Mouse (Mus musculus): Measurements from ENCODE around the gene Ifitm3. TPM values are rescaled to one million over a fixed set of nuclear protein-coding genes. Genes with fewer than 3 reads are reported as not detected.
A peak's percentile ranks its signal among the peaks of the same experiment; 100 is the strongest.

Gene Ifitm3
- total and polyA plus RNA-seq, 2 experiments from 2014 or later, result 22.5 to 67.8 TPM

GRCm38 (mm10) chr7:141052421-141052820 lies 41.9 kb upstream of the Ifitm3 start:
- Histone ChIP-seq H3K27me3 (ENCODE audit: insufficient read depth, low read length) (no peaks in the 10 kb centered on the region), H3K9ac (replicated peaks; ENCODE audit: low read length, poor library complexity, severe bottlenecking) (no peak overlapping the region), H3K27ac (ENCODE audit: low read depth, low read length) (no peak overlapping the region), H3K36me3 (ENCODE audit: insufficient read depth, low read length) (no peaks in the 10 kb centered on the region), H3K4me1 (ENCODE audit: insufficient read depth, low read length) (no peaks in the 10 kb centered on the region), H3K4me2 (ENCODE audit: low read depth, low read length, poor library complexity, severe bottlenecking) (no peak overlapping the region), H3K9me3 (ENCODE audit: low read length) (no peaks in the 10 kb centered on the region), H3K4me3 (ENCODE audit: low read depth, low read length) (no peak overlapping the region)
- WGBS, result 89% methylated on average over 2 of the region's 2 CpGs
- ATAC-seq (ENCODE audit: low FRiP score), result no peak
- DNase-seq (ENCODE audit: low spot score), result no peak
- TF ChIP-seq CTCF (IDR thresholded peaks at IDR 0.05), result no peak

- Histone ChIP-seq H3K9me3 (ENCODE audit: low read length) (no peaks in the 10 kb centered on the region), H3K9ac (replicated peaks; ENCODE audit: low read length, poor library complexity, severe bottlenecking) (no peak overlapping the region), H3K4me1 (ENCODE audit: insufficient read depth, low read length) (no peaks in the 10 kb centered on the region), H3K27ac (ENCODE audit: low read depth, low read length) (no peak overlapping the region), H3K4me2 (ENCODE audit: low read depth, low read length, poor library complexity, severe bottlenecking) (no peak overlapping the region), H3K36me3 (ENCODE audit: insufficient read depth, low read length) (no peaks in the 10 kb centered on the region), H3K27me3 (ENCODE audit: insufficient read depth, low read length) (no peaks in the 10 kb centered on the region), H3K4me3 (ENCODE audit: low read depth, low read length) (no peak overlapping the region)
- ATAC-seq (ENCODE audit: low FRiP score) (no peak), DNase-seq (ENCODE audit: low spot score) (no peak)
- WGBS, result 89% methylated on average over 4 of the region's 4 CpGs
- TF ChIP-seq CTCF (IDR thresholded peaks at IDR 0.05), result no peak
These were observed 41.4 kb upstream of the Ifitm3 start for GRCm38 (mm10) chr7:141052016-141052415.

DNA sequence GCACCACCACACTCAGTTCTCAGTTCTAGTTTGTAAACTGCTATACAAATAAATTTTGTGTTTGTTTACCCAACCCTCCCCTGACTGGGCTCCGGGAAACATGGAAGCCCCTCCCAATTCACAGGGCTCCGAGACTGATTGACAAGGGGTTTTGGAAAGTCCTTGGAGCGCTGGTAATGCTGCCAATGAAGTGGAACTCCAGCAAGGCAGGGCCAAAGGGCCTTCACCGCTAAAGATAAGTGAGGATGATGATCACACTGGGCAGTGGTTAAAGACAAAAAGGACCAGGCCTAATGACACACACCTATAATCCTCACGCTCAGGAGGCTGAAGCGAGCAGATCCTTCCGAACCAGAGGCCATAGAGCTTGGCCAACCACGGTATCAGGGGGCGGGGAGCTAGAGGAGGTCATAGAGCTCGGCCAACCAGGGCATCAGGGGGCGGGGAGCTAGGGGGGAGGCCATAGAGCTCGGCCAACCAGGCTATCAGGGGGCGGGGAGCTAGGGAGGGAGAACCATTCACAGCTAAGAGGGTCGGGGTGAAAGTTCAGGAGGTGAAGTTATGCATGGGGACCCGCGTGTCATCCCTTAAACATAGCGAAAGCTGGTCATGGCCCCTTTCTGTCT lies 40.6 kb upstream of the Ifitm3 start:
- TF ChIP-seq CTCF (IDR thresholded peaks at IDR 0.05), result no peak
- H3K27ac ChIP-seq (ENCODE audit: low read depth, low read length), result no peak overlapping the region
- no peak overlapping the region for H3K9ac ChIP-seq (replicated peaks; ENCODE audit: low read length, poor library complexity, severe bottlenecking)
- no peaks in the 10 kb centered on the region for H3K4me1 ChIP-seq (ENCODE audit: insufficient read depth, low read length)
- no peaks in the 10 kb centered on the region for H3K9me3 ChIP-seq (ENCODE audit: low read length)
- no peaks in the 10 kb centered on the region for H3K27me3 ChIP-seq (ENCODE audit: insufficient read depth, low read length)
- DNase-seq (ENCODE audit: low spot score) (no peak), ATAC-seq (ENCODE audit: low FRiP score) (no peak)
- no peak overlapping the region for H3K4me3 ChIP-seq (ENCODE audit: low read depth, low read length)
- no peaks in the 10 kb centered on the region for H3K36me3 ChIP-seq (ENCODE audit: insufficient read depth, low read length)
- 67% methylated on average over 17 of the region's 17 CpGs for WGBS
- H3K4me2 ChIP-seq (ENCODE audit: low read depth, low read length, poor library complexity, severe bottlenecking), result no peak overlapping the region

DNA sequence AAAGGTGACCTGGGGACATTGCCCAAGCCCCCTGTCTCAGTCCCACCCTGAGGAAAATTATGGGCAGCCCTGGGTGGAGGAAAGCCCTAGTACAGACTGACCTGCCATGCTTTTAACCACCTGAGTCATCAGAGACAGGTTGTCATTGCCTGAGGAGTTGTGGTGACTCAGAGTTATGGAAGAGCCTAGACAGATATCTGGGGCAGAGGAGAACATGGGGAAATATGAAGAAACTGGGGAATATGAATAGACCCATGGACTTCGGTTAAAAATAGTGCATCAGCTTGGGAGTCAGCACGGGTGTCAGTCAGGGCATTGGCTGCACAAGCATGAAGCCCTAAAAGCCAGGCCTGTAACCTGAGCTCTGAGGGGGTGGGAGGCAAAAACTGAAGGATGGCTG lies 38.8 kb upstream of the Ifitm3 start:
- Histone ChIP-seq H3K4me2 (ENCODE audit: low read depth, low read length, poor library complexity, severe bottlenecking) (no peak overlapping the region), H3K9me3 (ENCODE audit: low read length) (no peaks in the 10 kb centered on the region), H3K9ac (replicated peaks; ENCODE audit: low read length, poor library complexity, severe bottlenecking) (no peak overlapping the region), H3K27me3 (ENCODE audit: insufficient read depth, low read length) (no peaks in the 10 kb centered on the region), H3K4me3 (ENCODE audit: low read depth, low read length) (no peak overlapping the region), H3K27ac (ENCODE audit: low read depth, low read length) (no peak overlapping the region), H3K36me3 (ENCODE audit: insufficient read depth, low read length) (no peaks in the 10 kb centered on the region), H3K4me1 (ENCODE audit: insufficient read depth, low read length) (no peaks in the 10 kb centered on the region)
- DNase-seq (ENCODE audit: low spot score) (no peak), ATAC-seq (ENCODE audit: low FRiP score) (no peak)
- WGBS, result 87% methylated on average over 2 of the region's 2 CpGs
- TF ChIP-seq CTCF (IDR thresholded peaks at IDR 0.05), result no peak

DNA sequence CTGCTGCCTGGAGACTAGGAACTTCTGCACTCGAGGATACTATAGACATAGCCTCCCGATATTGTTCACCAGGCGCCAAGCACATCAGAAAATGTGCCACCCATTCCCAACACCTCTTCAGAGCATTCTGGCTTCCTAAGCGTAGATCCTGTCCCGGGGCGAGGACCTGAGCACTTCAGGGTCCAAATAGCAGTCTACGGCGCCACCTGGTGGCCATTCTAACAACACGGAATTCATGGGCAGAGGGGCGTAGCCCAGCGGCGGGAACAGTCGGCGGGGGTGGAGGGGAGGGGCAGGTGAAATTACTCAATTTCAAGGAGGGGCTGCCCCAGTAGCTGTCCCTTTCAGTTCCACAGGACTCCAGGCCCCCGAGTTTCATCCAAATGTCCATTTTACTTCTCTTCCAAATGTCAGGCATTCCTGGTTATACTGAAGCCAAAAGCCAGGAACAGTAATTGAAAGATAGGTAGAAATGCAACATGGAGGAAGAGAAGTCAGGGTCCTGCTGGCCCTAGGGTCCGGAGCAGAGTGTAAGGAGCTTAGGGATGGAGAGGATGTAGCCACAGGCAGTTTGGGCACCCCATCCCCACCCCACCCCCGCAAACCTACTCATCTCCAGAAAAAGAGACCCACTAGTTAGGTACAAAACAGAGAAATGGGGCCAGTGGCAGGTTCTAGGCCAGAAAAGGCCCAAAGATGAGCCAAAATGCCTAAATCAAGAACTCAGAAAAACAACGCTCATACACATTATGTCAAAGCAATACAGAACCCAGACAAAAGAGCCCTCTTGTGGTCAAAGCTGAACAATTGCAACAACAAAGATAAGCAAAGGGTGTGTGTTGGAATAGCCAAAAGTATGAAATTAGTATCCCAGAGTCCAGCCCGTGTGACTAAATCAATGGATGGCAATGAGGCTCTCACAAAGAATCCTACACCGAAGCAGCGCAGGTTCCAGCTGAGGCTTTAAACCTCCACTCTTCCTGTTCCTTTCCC lies 38.0 kb upstream of the Ifitm3 start:
- Histone ChIP-seq H3K9me3 (ENCODE audit: low read length) (no peaks in the 10 kb centered on the region), H3K4me2 (ENCODE audit: low read depth, low read length, poor library complexity, severe bottlenecking) (peak overlapping the region; percentile 87), H3K4me3 (ENCODE audit: low read depth, low read length) (peak overlapping the region; percentile 38), H3K4me1 (ENCODE audit: insufficient read depth, low read length) (no peaks in the 10 kb centered on the region), H3K9ac (replicated peaks; ENCODE audit: low read length, poor library complexity, severe bottlenecking) (peak overlapping the region; percentile 52), H3K27ac (ENCODE audit: low read depth, low read length) (peak overlapping the region; percentile 63), H3K36me3 (ENCODE audit: insufficient read depth, low read length) (no peaks in the 10 kb centered on the region), H3K27me3 (ENCODE audit: insufficient read depth, low read length) (no peaks in the 10 kb centered on the region)
- ATAC-seq (ENCODE audit: low FRiP score) (peak; percentile 91), DNase-seq (ENCODE audit: low spot score) (peak; percentile 94)
- peak; percentile 91 for TF ChIP-seq CTCF (IDR thresholded peaks at IDR 0.05)
- WGBS, result 8% methylated on average over 21 of the region's 21 CpGs

Measured in midbrain, postnatal 0 days (tissue).